Mouse (Mus musculus) spleen, adult 2 months (tissue): ENCODE data around the gene Ror1. TPM values are rescaled to one million over a fixed set of nuclear protein-coding genes. Genes with fewer than 3 reads are reported as not detected.
A peak's percentile ranks its signal among the peaks of the same experiment; 100 is the strongest.

Experiments
- DNase-seq, 2 experiments: peaks; one replicate each; pipeline versions ENCODE4 v3.0.0 to v3.0.0-alpha.2; 2012 to 2021; ENCODE audit warnings: low spot score in 2 of 2, low read depth in 1 of 2
- H3K27ac ChIP-seq: fragments of 200-500 bp; 2 replicates; pipeline ENCODE4 v1.5.1; 2012; ENCODE audit warnings: low read length, inconsistent platforms; ENCODE audit not compliant: insufficient read depth
- H3K27me3 ChIP-seq: fragments of 200-500 bp; 2 replicates; pipeline ENCODE4 v1.6.1; 2012; ENCODE audit warnings: mild to moderate bottlenecking, moderate library complexity, low read length, inconsistent platforms; ENCODE audit not compliant: control insufficient read depth, insufficient read depth
- H3K36me3 ChIP-seq: fragments of 200-500 bp; 2 replicates; pipeline ENCODE4 v1.6.1; 2012; ENCODE audit warnings: mild to moderate bottlenecking, low read length, inconsistent platforms; ENCODE audit not compliant: control insufficient read depth, insufficient read depth
- H3K4me1 ChIP-seq: fragments of 200-500 bp; 2 replicates; pipeline ENCODE4 v1.6.1; 2011; ENCODE audit warnings: inconsistent platforms; ENCODE audit not compliant: control insufficient read depth, insufficient read depth, insufficient read length
- H3K4me3 ChIP-seq: fragments of 200-500 bp; 2 replicates; pipeline ENCODE4 v1.5.1; 2011; ENCODE audit warnings: mild to moderate bottlenecking, inconsistent platforms; ENCODE audit not compliant: insufficient read depth, insufficient read length; ENCODE audit errors: extremely low read depth
- CTCF ChIP-seq: fragments of 200-500 bp; IDR thresholded peaks from 2 replicates; pipeline ENCODE4 v1.5.1; 2011; ENCODE audit warnings: mild to moderate bottlenecking, inconsistent platforms; ENCODE audit not compliant: insufficient read depth, insufficient read length, insufficient replicate concordance; ENCODE audit errors: extremely low read depth
- POLR2A ChIP-seq: fragments of 200-500 bp; IDR thresholded peaks from 2 replicates; pipeline ENCODE4 v1.6.1; 2011; ENCODE audit warnings: low read depth, low read length, inconsistent platforms
- WGBS: fragments of 180-500 bp; shearing (Covaris S2); methylation state at CpG from one replicate; pipeline ENCODE4 v1.1.7; 2018; 5-methylcytosine and 5-hydroxymethylcytosine counted together
- polyA plus RNA-seq: library from polyadenylated mRNA; depleted of rRNA; stranded (reverse); fragments of >200 nt; gene quantifications from 2 replicates; pipeline ENCODE4 v1.2.3, GENCODE M21; 2012

Ror1 gene
- polyA plus RNA-seq, 1 experiment = 0.64 TPM

DNA sequence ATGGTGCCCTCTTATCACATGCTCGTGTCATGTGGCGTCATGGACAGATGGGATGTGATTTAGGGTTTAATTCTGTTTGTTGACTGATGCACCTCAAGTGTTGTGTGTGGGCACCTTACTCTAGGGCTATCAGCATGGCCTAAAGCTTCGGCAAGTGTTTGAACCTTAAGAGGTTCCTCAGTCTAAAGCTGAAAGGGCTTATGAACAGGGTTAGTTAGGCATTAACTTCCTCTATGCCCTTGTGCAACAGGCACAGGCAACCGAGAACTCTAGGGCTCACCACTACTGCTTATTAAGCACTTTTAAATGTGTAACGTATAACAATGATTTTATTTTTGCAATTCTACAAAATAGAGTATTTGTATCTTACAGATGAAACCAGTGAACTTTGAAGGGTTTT lies 162.9 kb downstream of the Ror1 start:
- Histone ChIP-seq H3K4me1 (no peaks in the 10 kb centered on the region), H3K27ac (no peak overlapping the region), H3K27me3 (no peaks in the 10 kb centered on the region), H3K4me3 (no peak overlapping the region), H3K36me3 (no peaks in the 10 kb centered on the region)
- 76% methylated on average over 5 of the region's 5 CpGs for WGBS
- no peak for DNase-seq
- TF ChIP-seq CTCF = no peak
- no peak for TF ChIP-seq POLR2A

DNA sequence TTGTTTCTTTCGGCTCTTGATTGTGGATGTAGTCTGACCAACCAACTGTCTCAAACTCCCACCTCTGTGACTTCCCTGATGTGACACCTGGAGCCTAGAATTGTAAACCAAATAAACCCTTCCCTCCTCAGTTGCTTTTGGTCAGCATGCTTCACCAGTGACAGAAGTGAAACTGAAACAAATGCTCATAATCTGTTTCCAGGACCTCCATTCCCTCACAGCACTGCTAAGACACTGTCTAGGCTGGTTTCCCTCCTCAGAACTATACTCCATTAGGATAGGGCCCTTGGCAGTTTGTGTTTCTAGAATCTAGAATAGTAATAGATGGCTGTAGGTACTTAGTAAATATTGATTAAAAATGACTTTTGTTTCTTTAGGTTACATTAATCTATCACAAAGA lies 168.3 kb downstream of the Ror1 start:
- Histone ChIP-seq H3K36me3 (no peaks in the 10 kb centered on the region), H3K27me3 (no peaks in the 10 kb centered on the region), H3K4me3 (no peak overlapping the region), H3K4me1 (no peaks in the 10 kb centered on the region), H3K27ac (no peak overlapping the region)
- TF ChIP-seq POLR2A = no peak
- no peak for TF ChIP-seq CTCF
- no peak for DNase-seq
- 80% methylated on average over 1 of the region's 1 CpGs for WGBS

DNA sequence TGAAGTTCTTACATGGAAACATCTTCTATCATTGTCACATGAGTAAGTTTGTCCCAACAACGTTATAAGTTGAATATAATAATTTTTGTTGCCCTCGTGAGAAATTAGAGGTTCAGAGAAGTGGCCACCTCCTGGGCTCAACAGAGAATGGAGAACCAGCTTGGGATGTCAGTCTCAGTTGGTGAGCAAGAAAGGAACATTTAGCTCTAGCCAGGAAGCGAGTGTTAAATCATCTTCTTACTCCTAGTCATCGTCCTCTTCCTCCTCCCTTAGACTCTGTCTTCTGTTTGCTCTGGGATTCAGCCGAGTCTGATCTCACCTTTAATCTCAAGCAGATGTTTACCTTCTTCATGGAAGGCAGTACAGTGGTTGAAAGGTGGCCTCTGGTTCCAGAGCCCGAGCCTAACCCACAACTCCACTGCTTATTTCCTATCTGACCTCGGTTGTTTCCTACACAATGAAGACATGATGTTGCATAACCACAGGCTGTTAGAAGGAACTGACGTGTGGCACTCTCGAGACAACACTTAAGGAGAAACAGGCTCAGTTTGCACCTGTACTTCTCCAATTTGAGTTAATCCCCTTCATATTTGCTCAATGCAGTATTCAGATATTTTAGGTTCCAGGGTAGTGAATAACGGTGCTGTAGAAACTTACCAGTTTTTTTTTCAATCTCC lies 175.6 kb downstream of the Ror1 start:
- no peak overlapping the region for H3K4me3 ChIP-seq
- no peak overlapping the region for H3K27ac ChIP-seq
- H3K36me3 ChIP-seq = no peaks in the 10 kb centered on the region
- DNase-seq = peak in 1 of 2 experiments; percentile 0
- TF ChIP-seq CTCF (no peak), POLR2A (no peak)
- 20% methylated on average over 10 of the region's 10 CpGs for WGBS
- no peaks in the 10 kb centered on the region for H3K27me3 ChIP-seq
- H3K4me1 ChIP-seq = no peaks in the 10 kb centered on the region

DNA sequence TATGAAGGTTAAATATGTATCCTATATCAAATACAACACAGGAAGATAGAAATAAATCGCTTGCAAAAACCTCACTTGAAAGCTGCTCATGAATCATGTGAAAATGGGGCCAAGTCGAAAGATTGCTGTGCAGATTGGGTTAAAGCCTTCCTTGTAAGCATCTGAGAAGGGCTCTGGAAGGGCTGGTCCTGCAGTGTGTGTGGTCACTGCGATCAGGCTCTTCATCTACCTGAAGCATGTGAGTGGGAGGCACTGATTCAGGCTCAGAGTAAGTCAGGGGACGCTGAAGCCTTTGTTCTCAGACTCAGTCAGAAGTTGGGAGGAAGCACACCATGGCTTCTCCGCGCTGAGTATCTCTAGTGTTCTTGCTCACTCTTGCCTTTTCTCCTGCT lies 176.1 kb downstream of the Ror1 start:
- no peaks in the 10 kb centered on the region for H3K4me1 ChIP-seq
- H3K27ac ChIP-seq = no peak overlapping the region
- no peaks in the 10 kb centered on the region for H3K36me3 ChIP-seq
- DNase-seq = no peak
- H3K4me3 ChIP-seq = no peak overlapping the region
- WGBS = 44% methylated on average over 6 of the region's 6 CpGs
- TF ChIP-seq POLR2A = no peak
- TF ChIP-seq CTCF = no peak
- no peaks in the 10 kb centered on the region for H3K27me3 ChIP-seq

DNA sequence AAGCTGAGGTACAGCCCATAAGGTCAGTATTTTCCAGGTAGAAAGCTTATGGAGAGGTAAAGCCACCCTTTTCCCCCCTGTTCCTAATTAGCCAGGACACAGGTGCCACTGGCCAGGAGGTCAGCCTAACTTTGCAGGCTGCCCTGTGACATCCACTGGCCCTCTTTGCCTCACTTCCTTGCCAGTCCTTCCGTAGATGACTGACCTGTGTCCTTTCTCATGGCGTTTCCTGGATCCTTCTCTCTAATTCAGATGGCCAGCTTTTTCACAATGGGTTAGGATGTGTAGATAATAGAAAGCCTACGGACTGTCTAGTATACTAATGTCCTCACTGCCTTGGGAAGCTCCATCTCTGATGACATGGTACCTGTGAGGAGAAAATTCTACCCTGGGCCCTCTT lies 177.8 kb downstream of the Ror1 start:
- Histone ChIP-seq H3K4me1 (no peaks in the 10 kb centered on the region), H3K27me3 (no peaks in the 10 kb centered on the region), H3K4me3 (no peak overlapping the region), H3K27ac (no peak overlapping the region), H3K36me3 (no peaks in the 10 kb centered on the region)
- no peak for TF ChIP-seq POLR2A
- TF ChIP-seq CTCF = no peak
- DNase-seq = no peak
- WGBS = 88% methylated on average over 3 of the region's 3 CpGs

DNA sequence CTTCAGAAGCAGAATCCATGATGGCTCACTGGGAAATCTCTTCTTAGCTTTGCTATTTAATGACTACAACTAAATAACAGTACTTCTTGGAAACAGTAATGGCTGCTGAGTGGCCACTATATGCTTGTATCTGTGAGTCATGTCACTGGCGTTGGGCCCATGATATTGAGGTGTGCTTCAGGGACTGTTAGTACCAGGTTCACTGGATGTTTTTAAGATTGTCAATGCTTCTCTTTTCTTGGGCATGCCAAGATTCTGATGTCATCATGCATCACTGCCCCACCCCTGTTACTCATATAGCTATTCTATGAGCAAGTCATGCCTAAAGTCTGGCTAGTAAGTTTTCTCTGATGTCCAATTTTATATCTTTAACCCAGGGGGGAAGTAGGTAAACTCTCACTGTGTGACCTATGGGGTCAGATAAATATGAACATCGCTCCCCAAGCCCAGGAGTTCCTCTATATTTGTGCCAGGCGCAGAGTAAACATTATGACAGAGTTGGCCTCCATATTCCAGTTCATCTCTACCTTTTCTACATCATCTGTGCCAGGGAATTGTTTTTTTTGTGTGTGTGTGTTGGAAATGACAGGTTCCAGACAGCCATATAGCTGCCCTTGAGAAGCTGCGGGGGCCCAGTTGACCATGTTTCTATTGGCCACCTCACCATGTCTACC lies 178.4 kb downstream of the Ror1 start:
- H3K36me3 ChIP-seq = no peaks in the 10 kb centered on the region
- no peak overlapping the region for H3K4me3 ChIP-seq
- no peaks in the 10 kb centered on the region for H3K4me1 ChIP-seq
- 92% methylated on average over 4 of the region's 4 CpGs for WGBS
- TF ChIP-seq POLR2A (no peak), CTCF (no peak)
- no peaks in the 10 kb centered on the region for H3K27me3 ChIP-seq
- no peak for DNase-seq
- no peak overlapping the region for H3K27ac ChIP-seq

DNA sequence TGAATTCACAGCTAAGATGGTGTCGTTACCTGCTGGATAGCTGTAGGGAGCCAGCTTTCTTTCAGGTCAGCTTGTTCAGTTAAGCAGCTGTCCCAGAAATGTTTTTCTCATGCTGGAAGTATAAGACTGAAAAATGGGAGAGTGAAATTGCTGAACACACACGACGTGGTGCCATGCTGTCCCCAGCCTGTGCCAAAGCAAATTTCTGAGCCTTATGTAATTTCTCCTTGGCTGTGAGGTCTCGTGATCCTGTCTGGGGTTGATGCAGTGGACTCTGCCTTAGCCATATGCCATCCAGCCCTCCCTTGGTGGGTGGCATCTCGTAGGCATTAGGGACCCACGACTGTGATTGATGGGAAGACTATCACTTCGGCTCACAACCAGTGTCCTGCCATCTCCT lies 180.9 kb downstream of the Ror1 start:
- Histone ChIP-seq H3K27ac (no peak overlapping the region), H3K27me3 (no peaks in the 10 kb centered on the region), H3K4me3 (no peak overlapping the region), H3K4me1 (no peaks in the 10 kb centered on the region), H3K36me3 (no peaks in the 10 kb centered on the region)
- no peak for DNase-seq
- TF ChIP-seq POLR2A (no peak), CTCF (no peak)
- WGBS = 83% methylated on average over 7 of the region's 7 CpGs
